Mouse (Mus musculus): ENCODE data around the gene Col23a1. TPM values are rescaled to one million over a fixed set of nuclear protein-coding genes. Genes with fewer than 3 reads are reported as not detected.

Gene Col23a1
- total RNA-seq, 1 experiment from 2014 or later = not detected

GRCm38 (mm10) chr11:51315991-51316810, 26.5 kb downstream of the Col23a1 start:
- ATAC-seq (replicated peaks; ENCODE audit: insufficient number of reproducible peaks, low FRiP score, low TSS enrichment, poor library complexity, severe bottlenecking) = no peak

- no peak for ATAC-seq (replicated peaks; ENCODE audit: insufficient number of reproducible peaks, low FRiP score, low TSS enrichment, poor library complexity, severe bottlenecking)
Measured at GRCm38 (mm10) chr11:51320609-51321008, 30.9 kb downstream of the Col23a1 start.

GRCm38 (mm10) chr11:51326908-51327307, 37.2 kb downstream of the Col23a1 start:
- ATAC-seq (replicated peaks; ENCODE audit: insufficient number of reproducible peaks, low FRiP score, low TSS enrichment, poor library complexity, severe bottlenecking) = no peak

GRCm38 (mm10) chr11:51328387-51328942, 38.7 kb downstream of the Col23a1 start:
- no peak for ATAC-seq (replicated peaks; ENCODE audit: insufficient number of reproducible peaks, low FRiP score, low TSS enrichment, poor library complexity, severe bottlenecking)

- ATAC-seq (replicated peaks; ENCODE audit: insufficient number of reproducible peaks, low FRiP score, low TSS enrichment, poor library complexity, severe bottlenecking) = no peak
Measured at GRCm38 (mm10) chr11:51329837-51330714, 40.4 kb downstream of the Col23a1 start.

GRCm38 (mm10) chr11:51334017-51334416, 44.3 kb downstream of the Col23a1 start:
- ATAC-seq (replicated peaks; ENCODE audit: insufficient number of reproducible peaks, low FRiP score, low TSS enrichment, poor library complexity, severe bottlenecking) = no peak

- no peak for ATAC-seq (replicated peaks; ENCODE audit: insufficient number of reproducible peaks, low FRiP score, low TSS enrichment, poor library complexity, severe bottlenecking)
Measured at GRCm38 (mm10) chr11:51337585-51337984, 47.9 kb downstream of the Col23a1 start.

GRCm38 (mm10) chr11:51338416-51338815, 48.7 kb downstream of the Col23a1 start:
- no peak for ATAC-seq (replicated peaks; ENCODE audit: insufficient number of reproducible peaks, low FRiP score, low TSS enrichment, poor library complexity, severe bottlenecking)

- ATAC-seq (replicated peaks; ENCODE audit: insufficient number of reproducible peaks, low FRiP score, low TSS enrichment, poor library complexity, severe bottlenecking) = no peak
Measured at GRCm38 (mm10) chr11:51341091-51341490, 51.4 kb downstream of the Col23a1 start.

GRCm38 (mm10) chr11:51342776-51343175, 53.1 kb downstream of the Col23a1 start:
- no peak for ATAC-seq (replicated peaks; ENCODE audit: insufficient number of reproducible peaks, low FRiP score, low TSS enrichment, poor library complexity, severe bottlenecking)

GRCm38 (mm10) chr11:51343312-51343711, 53.6 kb downstream of the Col23a1 start:
- ATAC-seq (replicated peaks; ENCODE audit: insufficient number of reproducible peaks, low FRiP score, low TSS enrichment, poor library complexity, severe bottlenecking) = no peak

GRCm38 (mm10) chr11:51343728-51344289, 54.1 kb downstream of the Col23a1 start:
- no peak for ATAC-seq (replicated peaks; ENCODE audit: insufficient number of reproducible peaks, low FRiP score, low TSS enrichment, poor library complexity, severe bottlenecking)

- no peak for ATAC-seq (replicated peaks; ENCODE audit: insufficient number of reproducible peaks, low FRiP score, low TSS enrichment, poor library complexity, severe bottlenecking)
Measured at GRCm38 (mm10) chr11:51345481-51346465, 56.1 kb downstream of the Col23a1 start.

GRCm38 (mm10) chr11:51347756-51348155, 58.0 kb downstream of the Col23a1 start:
- no peak for ATAC-seq (replicated peaks; ENCODE audit: insufficient number of reproducible peaks, low FRiP score, low TSS enrichment, poor library complexity, severe bottlenecking)

- ATAC-seq (replicated peaks; ENCODE audit: insufficient number of reproducible peaks, low FRiP score, low TSS enrichment, poor library complexity, severe bottlenecking) = no peak
Measured at GRCm38 (mm10) chr11:51349665-51350064, 59.9 kb downstream of the Col23a1 start.

GRCm38 (mm10) chr11:51351151-51351550, 61.4 kb downstream of the Col23a1 start:
- ATAC-seq (replicated peaks; ENCODE audit: insufficient number of reproducible peaks, low FRiP score, low TSS enrichment, poor library complexity, severe bottlenecking) = no peak

GRCm38 (mm10) chr11:51351841-51352240, 62.1 kb downstream of the Col23a1 start:
- ATAC-seq (replicated peaks; ENCODE audit: insufficient number of reproducible peaks, low FRiP score, low TSS enrichment, poor library complexity, severe bottlenecking) = no peak

GRCm38 (mm10) chr11:51353746-51354145, 64.0 kb downstream of the Col23a1 start:
- ATAC-seq (replicated peaks; ENCODE audit: insufficient number of reproducible peaks, low FRiP score, low TSS enrichment, poor library complexity, severe bottlenecking) = no peak

Measured in monocyte, adult 5-6 weeks (primary cell).